Mouse (Mus musculus) liver, embryonic 13.5 days (tissue): ENCODE measurements at regions not wholly inside any gene's neighbourhood (a gene's known extent, or its start where the extent isn't known, plus 50 kb on each side); places are given as distances from the start of the nearest gene placed in this dataset.

Experiments used
- ATAC-seq: fragments of 200-750 bp; cut with Nextera tagmentation; 2 replicates; pipeline ENCODE4 v1.8.0; 2017; ENCODE audit warnings: low read depth, mild to moderate bottlenecking, moderate number of reproducible peaks, moderate library complexity
- DNase-seq: peaks from one replicate; pipeline ENCODE4 v3.0.0; 2022
- H3K27ac ChIP-seq: fragments of 300-500 bp; sonication (generic); 2 replicates; pipeline ENCODE4 v1.5.1; 2015; ENCODE audit warnings: moderate library complexity, mild to moderate bottlenecking, inconsistent platforms
- H3K27me3 ChIP-seq: fragments of 300-500 bp; sonication (generic); 2 replicates; pipeline ENCODE4 v1.6.1; 2015; ENCODE audit warnings: mild to moderate bottlenecking, inconsistent platforms
- H3K36me3 ChIP-seq: fragments of 300-500 bp; sonication (generic); 2 replicates; pipeline ENCODE4 v1.6.1; 2015; ENCODE audit warnings: mild to moderate bottlenecking, inconsistent platforms
- H3K4me1 ChIP-seq: fragments of 300-500 bp; sonication (generic); replicated peaks from 2 replicates; pipeline ENCODE4 v1.6.1; 2015; ENCODE audit warnings: inconsistent platforms
- H3K4me2 ChIP-seq: fragments of 300-500 bp; sonication (generic); 2 replicates; pipeline ENCODE4 v1.6.1; 2015; ENCODE audit warnings: inconsistent platforms, mild to moderate bottlenecking, moderate library complexity
- H3K4me3 ChIP-seq: fragments of 300-500 bp; sonication (generic); replicated peaks from 2 replicates; pipeline ENCODE4 v1.5.1; 2015; ENCODE audit warnings: mild to moderate bottlenecking, inconsistent platforms
- H3K9ac ChIP-seq: fragments of 300-500 bp; sonication (generic); 2 replicates; pipeline ENCODE4 v1.6.1; 2015; ENCODE audit warnings: mild to moderate bottlenecking, inconsistent platforms
- H3K9me3 ChIP-seq: fragments of 300-500 bp; sonication (generic); replicated peaks from 2 replicates; pipeline ENCODE4 v1.6.1; 2016; ENCODE audit warnings: inconsistent platforms
- WGBS: fragments of 180-500 bp; shearing (Covaris S2); methylation state at CpG from one replicate; pipeline ENCODE4 v1.1.7; 2015; ENCODE audit not compliant: insufficient replicate concordance; 5-methylcytosine and 5-hydroxymethylcytosine counted together

GRCm38 (mm10) chr6:12140596-12140995, 233.0 kb downstream of the Phf14 start:
- no peak for ATAC-seq
- WGBS: 62% methylated on average over 2 of the region's 2 CpGs
- no peak overlapping the region for H3K4me2 ChIP-seq
- no peaks in the 10 kb centered on the region for H3K9me3 ChIP-seq
- no peak for DNase-seq
- no peaks in the 10 kb centered on the region for H3K36me3 ChIP-seq
- H3K27ac ChIP-seq: no peak overlapping the region
- H3K4me3 ChIP-seq: no peak overlapping the region
- no peak overlapping the region for H3K9ac ChIP-seq
- no peaks in the 10 kb centered on the region for H3K27me3 ChIP-seq
- H3K4me1 ChIP-seq: no peaks in the 10 kb centered on the region

GRCm38 (mm10) chr6:12145216-12145615, 237.6 kb downstream of the Phf14 start:
- H3K27ac ChIP-seq: no peak overlapping the region
- no peaks in the 10 kb centered on the region for H3K27me3 ChIP-seq
- ATAC-seq (no peak), DNase-seq (no peak)
- no peak overlapping the region for H3K9ac ChIP-seq
- 62% methylated on average over 3 of the region's 3 CpGs for WGBS
- H3K4me3 ChIP-seq: no peak overlapping the region
- H3K4me2 ChIP-seq: no peak overlapping the region
- H3K4me1 ChIP-seq: no peaks in the 10 kb centered on the region
- no peaks in the 10 kb centered on the region for H3K36me3 ChIP-seq
- no peaks in the 10 kb centered on the region for H3K9me3 ChIP-seq

- Histone ChIP-seq H3K9ac (no peak overlapping the region), H3K36me3 (no peaks in the 10 kb centered on the region), H3K9me3 (no peaks in the 10 kb centered on the region), H3K4me1 (no peaks in the 10 kb centered on the region), H3K4me3 (no peak overlapping the region), H3K4me2 (no peak overlapping the region), H3K27ac (no peak overlapping the region), H3K27me3 (no peaks in the 10 kb centered on the region)
- peak; percentile 67 for ATAC-seq
- 58% methylated on average over 3 of the region's 3 CpGs for WGBS
- no peak for DNase-seq
Observed at GRCm38 (mm10) chr6:12150613-12151333, 243.2 kb downstream of the Phf14 start.

GRCm38 (mm10) chr6:12163971-12164370, 256.4 kb downstream of the Phf14 start:
- Histone ChIP-seq H3K4me2 (no peak overlapping the region), H3K9me3 (no peaks in the 10 kb centered on the region), H3K27me3 (no peaks in the 10 kb centered on the region), H3K27ac (no peak overlapping the region), H3K36me3 (no peaks in the 10 kb centered on the region), H3K4me1 (no peaks in the 10 kb centered on the region), H3K9ac (no peak overlapping the region), H3K4me3 (no peak overlapping the region)
- no peak for DNase-seq
- ATAC-seq: no peak
- WGBS: 14% methylated on average over 1 of the region's 1 CpGs

- Histone ChIP-seq H3K9ac (no peak overlapping the region), H3K9me3 (no peaks in the 10 kb centered on the region), H3K4me2 (no peak overlapping the region), H3K27me3 (no peaks in the 10 kb centered on the region), H3K4me1 (no peaks in the 10 kb centered on the region), H3K27ac (no peak overlapping the region), H3K4me3 (no peak overlapping the region), H3K36me3 (no peaks in the 10 kb centered on the region)
- no peak for ATAC-seq
- no peak for DNase-seq
- WGBS: 47% methylated on average over 1 of the region's 1 CpGs
Observed at GRCm38 (mm10) chr6:12168533-12168932, 260.9 kb downstream of the Phf14 start.

- WGBS: 66% methylated on average over 7 of the region's 7 CpGs
- ATAC-seq (no peak), DNase-seq (no peak)
- Histone ChIP-seq H3K36me3 (no peaks in the 10 kb centered on the region), H3K27me3 (no peaks in the 10 kb centered on the region), H3K9ac (no peak overlapping the region), H3K9me3 (no peaks in the 10 kb centered on the region), H3K4me2 (no peak overlapping the region), H3K4me1 (no peaks in the 10 kb centered on the region), H3K4me3 (no peak overlapping the region), H3K27ac (no peak overlapping the region)
Observed at GRCm38 (mm10) chr6:12169431-12169830, 261.8 kb downstream of the Phf14 start.

- no peaks in the 10 kb centered on the region for H3K27me3 ChIP-seq
- H3K4me2 ChIP-seq: no peak overlapping the region
- H3K27ac ChIP-seq: no peak overlapping the region
- H3K4me3 ChIP-seq: no peak overlapping the region
- H3K4me1 ChIP-seq: no peaks in the 10 kb centered on the region
- H3K9me3 ChIP-seq: no peaks in the 10 kb centered on the region
- H3K36me3 ChIP-seq: no peaks in the 10 kb centered on the region
- 69% methylated on average over 4 of the region's 4 CpGs for WGBS
- H3K9ac ChIP-seq: no peak overlapping the region
- DNase-seq (no peak), ATAC-seq (no peak)
Observed at GRCm38 (mm10) chr6:12170722-12171121, 263.1 kb downstream of the Phf14 start.

GRCm38 (mm10) chr6:12171189-12171588, 263.6 kb downstream of the Phf14 start:
- Histone ChIP-seq H3K36me3 (no peaks in the 10 kb centered on the region), H3K27ac (no peak overlapping the region), H3K9ac (no peak overlapping the region), H3K9me3 (no peaks in the 10 kb centered on the region), H3K4me1 (no peaks in the 10 kb centered on the region), H3K4me2 (no peak overlapping the region), H3K27me3 (no peaks in the 10 kb centered on the region), H3K4me3 (no peak overlapping the region)
- WGBS: 60% methylated on average over 2 of the region's 2 CpGs
- DNase-seq (no peak), ATAC-seq (no peak)

GRCm38 (mm10) chr6:12177996-12178395, 270.4 kb downstream of the Phf14 start:
- H3K4me3 ChIP-seq: no peak overlapping the region
- ATAC-seq: no peak
- no peaks in the 10 kb centered on the region for H3K9me3 ChIP-seq
- H3K36me3 ChIP-seq: no peaks in the 10 kb centered on the region
- no peak for DNase-seq
- no peak overlapping the region for H3K27ac ChIP-seq
- no peak overlapping the region for H3K4me2 ChIP-seq
- no peaks in the 10 kb centered on the region for H3K4me1 ChIP-seq
- H3K9ac ChIP-seq: no peak overlapping the region
- H3K27me3 ChIP-seq: no peaks in the 10 kb centered on the region

- Histone ChIP-seq H3K27ac (no peak overlapping the region), H3K27me3 (no peaks in the 10 kb centered on the region), H3K9me3 (no peaks in the 10 kb centered on the region), H3K9ac (no peak overlapping the region), H3K36me3 (no peaks in the 10 kb centered on the region), H3K4me3 (no peak overlapping the region), H3K4me1 (no peaks in the 10 kb centered on the region), H3K4me2 (no peak overlapping the region)
- WGBS: 66% methylated on average over 3 of the region's 3 CpGs
- ATAC-seq (no peak), DNase-seq (no peak)
Observed at GRCm38 (mm10) chr6:12180951-12181350, 273.3 kb downstream of the Phf14 start.

GRCm38 (mm10) chr6:12210190-12210589, 302.6 kb downstream of the Phf14 start:
- 55% methylated on average over 1 of the region's 1 CpGs for WGBS
- H3K4me2 ChIP-seq: no peak overlapping the region
- DNase-seq (no peak), ATAC-seq (no peak)
- H3K9ac ChIP-seq: no peak overlapping the region
- no peaks in the 10 kb centered on the region for H3K9me3 ChIP-seq
- no peak overlapping the region for H3K27ac ChIP-seq
- H3K4me1 ChIP-seq: no peaks in the 10 kb centered on the region
- no peaks in the 10 kb centered on the region for H3K27me3 ChIP-seq
- no peaks in the 10 kb centered on the region for H3K36me3 ChIP-seq
- H3K4me3 ChIP-seq: no peak overlapping the region

GRCm38 (mm10) chr6:12214526-12215177, 307.0 kb downstream of the Phf14 start:
- Histone ChIP-seq H3K36me3 (no peaks in the 10 kb centered on the region), H3K4me2 (no peak overlapping the region), H3K9me3 (0 out of 2 replicates have a peak, but pooled peaks cover 6% of the 10 kb centered on the region), H3K4me1 (no peaks in the 10 kb centered on the region), H3K9ac (no peak overlapping the region), H3K27me3 (no peaks in the 10 kb centered on the region), H3K27ac (no peak overlapping the region), H3K4me3 (no peak overlapping the region)
- ATAC-seq: no peak
- 72% methylated on average over 12 of the region's 12 CpGs for WGBS
- no peak for DNase-seq
